Mouse (Mus musculus) lung, postnatal 0 days (tissue): ENCODE data around the gene Atxn7l1. TPM values are rescaled to one million over a fixed set of nuclear protein-coding genes. Genes with fewer than 3 reads are reported as not detected.
A peak's percentile ranks its signal among the peaks of the same experiment; 100 is the strongest.

Source experiments
- ATAC-seq: fragments of 200-750 bp; cut with Nextera tagmentation; 2 replicates; pipeline ENCODE4 v1.8.0; 2017; ENCODE audit warnings: moderate library complexity
- DNase-seq: peaks from one replicate; pipeline ENCODE4 v3.0.0-alpha.2; 2016; ENCODE audit warnings: low spot score
- H3K27ac ChIP-seq: fragments of 300-500 bp; sonication (generic); 2 replicates; pipeline ENCODE4 v1.5.1; 2014; ENCODE audit warnings: antibody characterized with exemption, mild to moderate bottlenecking, low read length, mixed read lengths
- H3K27me3 ChIP-seq: fragments of 300-500 bp; sonication (generic); replicated peaks from 2 replicates; pipeline ENCODE4 v1.6.1; 2014; ENCODE audit warnings: low read length, mixed read lengths; ENCODE audit not compliant: insufficient read depth
- H3K36me3 ChIP-seq: fragments of 300-500 bp; sonication (generic); 2 replicates; pipeline ENCODE4 v1.6.1; 2014; ENCODE audit warnings: low read length, mixed read lengths; ENCODE audit not compliant: insufficient read depth
- H3K4me1 ChIP-seq: fragments of 300-500 bp; sonication (generic); 2 replicates; pipeline ENCODE4 v1.6.1; 2014; ENCODE audit warnings: antibody characterized with exemption, low read depth, low read length, mixed read lengths; ENCODE audit not compliant: insufficient read depth
- H3K4me2 ChIP-seq: fragments of 300-500 bp; sonication (generic); replicated peaks from 2 replicates; pipeline ENCODE4 v1.6.1; 2014; ENCODE audit warnings: low read depth, mild to moderate bottlenecking, low read length, moderate library complexity, mixed read lengths
- H3K4me3 ChIP-seq: fragments of 300-500 bp; sonication (generic); 2 replicates; pipeline ENCODE4 v1.5.1; 2014; ENCODE audit warnings: low read depth, low read length
- H3K9ac ChIP-seq: fragments of 300-500 bp; sonication (generic); replicated peaks from 2 replicates; pipeline ENCODE4 v1.6.1; 2014; ENCODE audit warnings: low read depth, mild to moderate bottlenecking
- H3K9me3 ChIP-seq: fragments of 300-500 bp; sonication (generic); 2 replicates; pipeline ENCODE4 v1.6.1; 2016; ENCODE audit warnings: low read length, mixed read lengths
- CTCF ChIP-seq: IDR thresholded peaks from 2 replicates; pipeline ENCODE4 v1.5.1; 2016; ENCODE audit warnings: antibody characterized with exemption, mild to moderate bottlenecking
- EP300 ChIP-seq: IDR thresholded peaks from 2 replicates; pipeline ENCODE4 v1.6.1; 2016; ENCODE audit warnings: antibody characterized with exemption, mild to moderate bottlenecking, control low read depth
- WGBS: fragments of 180-500 bp; shearing (Covaris S2); extraction: QIAGEN DNeasy Blood & Tissue Kit; methylation state at CpG from one replicate; pipeline ENCODE4 v1.1.7; 2014; 5-methylcytosine and 5-hydroxymethylcytosine counted together
- polyA plus RNA-seq: library from polyadenylated mRNA; unstranded; fragments of >200 nt; fragmentation: Nextera tagmentation; extraction: Ambion mirVana; gene quantifications from 2 replicates; pipeline ENCODE4 v1.2.1, GENCODE M21; 2015

Atxn7l1 gene
- polyA plus RNA-seq, 1 experiment from 2014 or later = 10.2 TPM

GRCm38 (mm10) chr12:33285933-33286649 lies 138.6 kb downstream of the Atxn7l1 start:
- H3K27me3 ChIP-seq = no peaks in the 10 kb centered on the region
- no peaks in the 10 kb centered on the region for H3K36me3 ChIP-seq
- H3K9me3 ChIP-seq = no peaks in the 10 kb centered on the region
- H3K4me2 ChIP-seq = no peak overlapping the region
- peak; percentile 68 for DNase-seq
- peak; percentile 61 for ATAC-seq
- 56% methylated on average over 9 of the region's 9 CpGs for WGBS
- H3K4me3 ChIP-seq = no peak overlapping the region
- H3K9ac ChIP-seq = no peak overlapping the region
- H3K4me1 ChIP-seq = no peaks in the 10 kb centered on the region; the same call in 1 of the 2 replicates
- TF ChIP-seq CTCF (no peak), EP300 (no peak)
- no peak overlapping the region for H3K27ac ChIP-seq

- Histone ChIP-seq H3K4me1 (no peaks in the 10 kb centered on the region; the same call in 1 of the 2 replicates), H3K9me3 (no peaks in the 10 kb centered on the region), H3K4me3 (no peak overlapping the region), H3K27ac (no peak overlapping the region), H3K27me3 (no peaks in the 10 kb centered on the region), H3K36me3 (no peaks in the 10 kb centered on the region), H3K9ac (no peak overlapping the region), H3K4me2 (no peak overlapping the region)
- no peak for TF ChIP-seq CTCF
- WGBS = 47% methylated on average over 3 of the region's 3 CpGs
- ATAC-seq = no peak
- peak; percentile 23 for DNase-seq
Measured at GRCm38 (mm10) chr12:33287686-33288085, 140.2 kb downstream of the Atxn7l1 start.

GRCm38 (mm10) chr12:33288746-33289145 lies 141.3 kb downstream of the Atxn7l1 start:
- H3K4me2 ChIP-seq = no peak overlapping the region

GRCm38 (mm10) chr12:33302070-33302469 lies 154.6 kb downstream of the Atxn7l1 start:
- H3K9me3 ChIP-seq = no peaks in the 10 kb centered on the region
- H3K27ac ChIP-seq = peak overlapping the region; percentile 90
- H3K4me3 ChIP-seq = peak overlapping the region; percentile 60
- TF ChIP-seq EP300 (no peak), CTCF (0 out of 2 replicates have a peak, but pooled peaks have one; percentile 23)
- no peaks in the 10 kb centered on the region for H3K4me1 ChIP-seq
- peak overlapping the region; percentile 6; the same call in 1 of the 2 replicates for H3K9ac ChIP-seq
- H3K4me2 ChIP-seq = peak overlapping the region; percentile 72
- no peaks in the 10 kb centered on the region for H3K27me3 ChIP-seq
- ATAC-seq = peak; percentile 94
- under 1% methylated on average over 14 of the region's 14 CpGs for WGBS
- DNase-seq = peak; percentile 95
- no peaks in the 10 kb centered on the region for H3K36me3 ChIP-seq

More at GRCm38 (mm10) chr12:33288746-33289145, 141.3 kb downstream of the Atxn7l1 start:
- no peaks in the 10 kb centered on the region; the same call in 1 of the 2 replicates for H3K4me1 ChIP-seq
- no peaks in the 10 kb centered on the region for H3K27me3 ChIP-seq
- H3K27ac ChIP-seq = no peak overlapping the region
- DNase-seq (no peak), ATAC-seq (no peak)
- no peak overlapping the region for H3K9ac ChIP-seq
- TF ChIP-seq EP300 (no peak), CTCF (no peak)
- H3K9me3 ChIP-seq = no peaks in the 10 kb centered on the region
- H3K36me3 ChIP-seq = no peaks in the 10 kb centered on the region
- no peak overlapping the region for H3K4me3 ChIP-seq
- 46% methylated on average over 2 of the region's 2 CpGs for WGBS

GRCm38 (mm10) chr12:33302523-33303383 lies 155.3 kb downstream of the Atxn7l1 start:
- Histone ChIP-seq H3K27ac (peak overlapping the region; percentile 90), H3K9me3 (no peaks in the 10 kb centered on the region), H3K27me3 (no peaks in the 10 kb centered on the region), H3K4me2 (peak overlapping the region; percentile 72), H3K4me3 (peak overlapping the region; percentile 60), H3K9ac (peak overlapping the region; percentile 54), H3K4me1 (no peaks in the 10 kb centered on the region), H3K36me3 (no peaks in the 10 kb centered on the region)
- no peak for TF ChIP-seq CTCF
- TF ChIP-seq EP300 = 0 out of 2 replicates have a peak, but pooled peaks have one; percentile 17
- under 1% methylated on average over 29 of the region's 29 CpGs for WGBS
- ATAC-seq (peak; percentile 62), DNase-seq (peak; percentile 78)

GRCm38 (mm10) chr12:33303384-33303770 lies 155.9 kb downstream of the Atxn7l1 start:
- DNase-seq = peak; percentile 40
- peak; percentile 23; the same call in 1 of the 2 replicates for ATAC-seq

More at GRCm38 (mm10) chr12:33303384-33303770, 155.9 kb downstream of the Atxn7l1 start:
- Histone ChIP-seq H3K27ac (peak overlapping the region; percentile 90; the same call in 1 of the 2 replicates), H3K4me3 (peak overlapping the region; percentile 60), H3K27me3 (no peaks in the 10 kb centered on the region), H3K4me2 (peak overlapping the region; percentile 72), H3K9ac (peak overlapping the region; percentile 54), H3K9me3 (no peaks in the 10 kb centered on the region), H3K36me3 (no peaks in the 10 kb centered on the region), H3K4me1 (no peaks in the 10 kb centered on the region)
- TF ChIP-seq EP300 (no peak), CTCF (no peak)
- WGBS = 4% methylated on average over 9 of the region's 9 CpGs
